Mouse (Mus musculus) forebrain, embryonic 15.5 days (tissue): ENCODE data around the gene Irx5. TPM values are rescaled to one million over a fixed set of nuclear protein-coding genes. Genes with fewer than 3 reads are reported as not detected.

ENCODE experiments used
- ATAC-seq: fragments of 200-750 bp; cut with Nextera tagmentation; replicated peaks from 2 replicates; pipeline ENCODE4 v1.8.0; 2017; ENCODE audit warnings: mild to moderate bottlenecking, moderate TSS enrichment, moderate library complexity
- H3K27ac ChIP-seq: fragments of 300-500 bp; sonication (generic); replicated peaks from 2 replicates; pipeline ENCODE4 v1.5.1; 2015; ENCODE audit warnings: mild to moderate bottlenecking, inconsistent platforms
- H3K27me3 ChIP-seq: fragments of 300-500 bp; sonication (generic); 2 replicates; pipeline ENCODE4 v1.6.1; 2015; ENCODE audit warnings: inconsistent platforms
- H3K36me3 ChIP-seq: fragments of 300-500 bp; sonication (generic); 2 replicates; pipeline ENCODE4 v1.6.1; 2015; ENCODE audit warnings: mild to moderate bottlenecking, inconsistent platforms
- H3K4me1 ChIP-seq: fragments of 300-500 bp; sonication (generic); 2 replicates; pipeline ENCODE4 v1.6.1; 2015; ENCODE audit warnings: inconsistent platforms
- H3K4me2 ChIP-seq: fragments of 300-500 bp; sonication (generic); replicated peaks from 2 replicates; pipeline ENCODE4 v1.6.1; 2015; ENCODE audit warnings: mild to moderate bottlenecking, inconsistent platforms
- H3K4me3 ChIP-seq: fragments of 300-500 bp; sonication (generic); 2 replicates; pipeline ENCODE4 v1.5.1; 2015; ENCODE audit warnings: mild to moderate bottlenecking, inconsistent platforms
- H3K9ac ChIP-seq: fragments of 300-500 bp; sonication (generic); replicated peaks from 2 replicates; pipeline ENCODE4 v1.6.1; 2015; ENCODE audit warnings: mild to moderate bottlenecking, inconsistent platforms
- H3K9me3 ChIP-seq: fragments of 300-500 bp; sonication (generic); 2 replicates; pipeline ENCODE4 v1.6.1; 2016; ENCODE audit warnings: inconsistent platforms
- WGBS: fragments of 180-500 bp; shearing (Covaris S2); methylation state at CpG from one replicate; pipeline ENCODE4 v1.1.7; 2015; ENCODE audit warnings: mixed read lengths; 5-methylcytosine and 5-hydroxymethylcytosine counted together
- polyA plus RNA-seq: library from polyadenylated mRNA; unstranded; fragments of >200 nt; fragmentation: Nextera tagmentation; extraction: Ambion mirVana; gene quantifications from 2 replicates; pipeline ENCODE4 v1.2.1, GENCODE M21; 2015

Gene Irx5
- polyA plus RNA-seq: 0.85 and 0.88 TPM in 2 replicates

- Histone ChIP-seq H3K9me3 (no peaks in the 10 kb centered on the region), H3K36me3 (no peaks in the 10 kb centered on the region), H3K27me3 (peaks cover 70% of the 10 kb centered on the region), H3K4me2 (peak within 1 kb of the TSS; percentile 90), H3K4me1 (peaks cover 60% of the 10 kb centered on the region), H3K4me3 (peak within 1 kb of the TSS; percentile 62), H3K9ac (no peak within 1 kb of the TSS; the same call in 1 of the 2 replicates), H3K27ac (no peak within 1 kb of the TSS)
- no peak for ATAC-seq
- WGBS: 1% methylated on average over 45 of the region's 47 CpGs
These were observed at the start of gene Irx5 for GRCm38 (mm10) chr8:92357398-92357981. Gene Irx5 (plus strand): TSS chr8:92357625.

GRCm38 (mm10) chr8:92312178-92312577 lies 45.2 kb upstream of the Irx5 start:
- whole genome bisulfite sequencing: 32% methylated on average over 7 of the region's 7 CpGs
- no peak for ATAC-seq
- Histone ChIP-seq H3K9me3 (no peaks in the 10 kb centered on the region), H3K27me3 (no peaks in the 10 kb centered on the region), H3K4me3 (no peak overlapping the region), H3K4me1 (no peaks in the 10 kb centered on the region), H3K27ac (no peak overlapping the region), H3K9ac (no peak overlapping the region), H3K36me3 (no peaks in the 10 kb centered on the region), H3K4me2 (no peak overlapping the region)

DNA sequence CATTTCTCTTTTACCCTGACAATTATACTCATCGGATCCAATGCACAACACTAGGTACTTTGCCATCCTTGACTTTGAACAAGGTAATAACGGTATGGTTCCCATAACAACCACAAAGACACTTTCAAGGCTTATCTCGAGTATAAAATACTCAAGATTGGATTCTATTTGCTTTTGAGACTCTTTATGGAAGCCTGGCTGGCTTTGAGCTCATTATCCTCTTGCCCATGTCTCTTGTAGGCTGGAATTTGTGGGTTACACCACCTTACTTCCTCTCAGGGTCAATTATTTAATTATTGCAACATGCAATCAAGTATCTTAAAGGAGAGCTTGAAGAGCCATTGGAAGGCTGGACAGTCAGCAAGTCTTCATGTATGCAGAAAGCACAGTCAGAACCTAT lies 43.7 kb upstream of the Irx5 start:
- Histone ChIP-seq H3K9me3 (no peaks in the 10 kb centered on the region), H3K27me3 (no peaks in the 10 kb centered on the region), H3K9ac (no peak overlapping the region), H3K4me1 (no peaks in the 10 kb centered on the region), H3K4me3 (no peak overlapping the region), H3K36me3 (no peaks in the 10 kb centered on the region), H3K4me2 (no peak overlapping the region), H3K27ac (no peak overlapping the region)
- 86% methylated on average over 3 of the region's 3 CpGs for WGBS
- ATAC-seq: no peak

- Histone ChIP-seq H3K4me1 (no peaks in the 10 kb centered on the region), H3K27ac (no peak overlapping the region), H3K4me2 (no peak overlapping the region), H3K27me3 (no peaks in the 10 kb centered on the region), H3K4me3 (no peak overlapping the region), H3K9ac (no peak overlapping the region), H3K9me3 (no peaks in the 10 kb centered on the region), H3K36me3 (no peaks in the 10 kb centered on the region)
- no peak for ATAC-seq
- WGBS: 89% methylated on average over 7 of the region's 7 CpGs
These were observed 33.7 kb upstream of the Irx5 start for GRCm38 (mm10) chr8:92323751-92324150.

DNA sequence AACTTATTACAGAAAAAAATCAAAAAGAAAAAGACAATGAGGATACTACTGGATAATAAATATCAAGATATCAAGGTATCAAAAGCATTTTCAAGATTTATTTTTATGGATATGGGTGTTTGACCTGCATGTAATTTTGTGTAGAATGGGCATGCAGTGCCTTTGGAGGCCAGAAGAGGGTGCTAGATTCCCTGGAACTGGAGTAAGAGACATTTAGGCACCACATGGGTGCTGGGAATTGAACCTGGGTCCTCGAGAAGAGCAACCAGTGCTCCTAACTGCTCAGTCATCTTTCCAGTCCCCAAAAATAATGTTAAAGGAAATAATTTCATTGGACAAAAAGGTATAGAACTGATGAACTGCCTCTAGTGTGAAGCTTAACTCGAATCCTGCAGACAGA lies 30.2 kb upstream of the Irx5 start:
- Histone ChIP-seq H3K9ac (no peak overlapping the region), H3K36me3 (no peaks in the 10 kb centered on the region), H3K9me3 (no peaks in the 10 kb centered on the region), H3K27me3 (no peaks in the 10 kb centered on the region), H3K4me2 (no peak overlapping the region), H3K4me1 (no peaks in the 10 kb centered on the region), H3K4me3 (no peak overlapping the region), H3K27ac (no peak overlapping the region)
- ATAC-seq: no peak
- 94% methylated on average over 2 of the region's 2 CpGs for WGBS

DNA sequence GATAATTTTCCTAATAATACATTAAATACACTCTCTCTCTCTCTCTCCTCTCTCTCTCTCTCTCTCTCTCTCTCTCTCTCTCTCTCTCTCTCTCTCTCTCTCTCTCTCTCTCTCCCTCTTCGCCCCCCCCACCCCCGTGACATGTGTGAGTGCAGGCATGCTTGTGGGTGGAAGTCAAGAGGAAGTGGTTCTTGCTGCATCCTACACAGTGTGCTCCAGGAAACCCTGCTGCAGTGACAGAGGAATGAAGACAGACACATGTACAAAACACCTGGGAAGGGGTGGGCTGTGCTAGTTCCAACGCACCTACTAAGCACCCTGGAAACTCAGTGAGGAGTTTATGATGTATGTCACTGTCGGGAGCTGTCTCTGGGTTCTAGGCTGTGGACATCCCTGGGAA lies 28.2 kb upstream of the Irx5 start:
- no peak overlapping the region for H3K27ac ChIP-seq
- no peaks in the 10 kb centered on the region for H3K9me3 ChIP-seq
- H3K27me3 ChIP-seq: no peaks in the 10 kb centered on the region
- WGBS: 77% methylated on average over 4 of the region's 4 CpGs
- no peaks in the 10 kb centered on the region for H3K36me3 ChIP-seq
- H3K4me3 ChIP-seq: no peak overlapping the region
- no peaks in the 10 kb centered on the region for H3K4me1 ChIP-seq
- H3K4me2 ChIP-seq: no peak overlapping the region
- no peak overlapping the region for H3K9ac ChIP-seq
- no peak for ATAC-seq

GRCm38 (mm10) chr8:92331811-92332210 lies 25.6 kb upstream of the Irx5 start:
- Histone ChIP-seq H3K9ac (no peak overlapping the region), H3K4me1 (0 out of 2 replicates have a peak, but pooled peaks cover 5% of the 10 kb centered on the region), H3K27ac (no peak overlapping the region), H3K27me3 (no peaks in the 10 kb centered on the region), H3K4me3 (no peak overlapping the region), H3K4me2 (no peak overlapping the region), H3K9me3 (no peaks in the 10 kb centered on the region), H3K36me3 (no peaks in the 10 kb centered on the region)
- ATAC-seq: no peak
- 70% methylated on average over 3 of the region's 3 CpGs for WGBS

GRCm38 (mm10) chr8:92333406-92333805 lies 24.0 kb upstream of the Irx5 start:
- no peak overlapping the region for H3K9ac ChIP-seq
- no peak overlapping the region for H3K27ac ChIP-seq
- H3K27me3 ChIP-seq: no peaks in the 10 kb centered on the region
- WGBS: 93% methylated on average over 8 of the region's 8 CpGs
- H3K9me3 ChIP-seq: no peaks in the 10 kb centered on the region
- no peak for ATAC-seq
- H3K4me3 ChIP-seq: no peak overlapping the region
- H3K4me2 ChIP-seq: no peak overlapping the region
- H3K4me1 ChIP-seq: 0 out of 2 replicates have a peak, but pooled peaks cover 5% of the 10 kb centered on the region
- H3K36me3 ChIP-seq: no peaks in the 10 kb centered on the region

GRCm38 (mm10) chr8:92335079-92335478 lies 22.3 kb upstream of the Irx5 start:
- Histone ChIP-seq H3K4me1 (0 out of 2 replicates have a peak, but pooled peaks cover 5% of the 10 kb centered on the region), H3K4me2 (no peak overlapping the region), H3K9ac (no peak overlapping the region), H3K27ac (no peak overlapping the region), H3K9me3 (no peaks in the 10 kb centered on the region), H3K27me3 (no peaks in the 10 kb centered on the region), H3K4me3 (no peak overlapping the region), H3K36me3 (no peaks in the 10 kb centered on the region)
- WGBS: 33% methylated on average over 7 of the region's 7 CpGs
- ATAC-seq: no peak

DNA sequence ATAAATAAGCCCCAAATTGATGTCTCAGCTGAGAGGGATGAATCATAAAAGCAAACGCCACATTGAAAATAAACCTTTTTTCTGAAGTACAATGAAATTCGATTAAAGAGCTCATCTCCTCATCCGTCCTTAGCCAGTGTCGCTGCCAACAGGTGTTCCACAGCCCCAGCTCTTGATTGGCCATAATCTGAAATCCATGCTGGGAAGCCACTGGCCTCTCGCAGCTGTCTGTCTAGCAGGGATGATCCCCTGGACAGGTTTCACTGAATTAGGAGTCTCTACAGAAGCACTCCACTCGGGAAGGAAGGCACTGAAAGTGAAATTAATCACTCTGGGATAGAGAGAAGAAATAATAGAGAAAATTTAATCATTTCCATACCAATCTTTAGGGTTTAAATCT lies 21.4 kb upstream of the Irx5 start:
- no peak overlapping the region for H3K9ac ChIP-seq
- H3K27me3 ChIP-seq: no peaks in the 10 kb centered on the region
- H3K27ac ChIP-seq: no peak overlapping the region
- no peaks in the 10 kb centered on the region for H3K36me3 ChIP-seq
- no peak overlapping the region for H3K4me3 ChIP-seq
- H3K4me2 ChIP-seq: no peak overlapping the region
- H3K9me3 ChIP-seq: no peaks in the 10 kb centered on the region
- H3K4me1 ChIP-seq: 0 out of 2 replicates have a peak, but pooled peaks cover 5% of the 10 kb centered on the region
- 53% methylated on average over 6 of the region's 6 CpGs for WGBS
- ATAC-seq: no peak

GRCm38 (mm10) chr8:92343544-92343943 lies 13.9 kb upstream of the Irx5 start:
- Histone ChIP-seq H3K27me3 (peaks cover 2% of the 10 kb centered on the region; the same call in 1 of the 2 replicates), H3K36me3 (no peaks in the 10 kb centered on the region), H3K4me2 (no peak overlapping the region), H3K4me3 (no peak overlapping the region), H3K9me3 (no peaks in the 10 kb centered on the region), H3K9ac (no peak overlapping the region), H3K4me1 (no peaks in the 10 kb centered on the region), H3K27ac (no peak overlapping the region)
- WGBS: 90% methylated on average over 4 of the region's 4 CpGs
- ATAC-seq: no peak

DNA sequence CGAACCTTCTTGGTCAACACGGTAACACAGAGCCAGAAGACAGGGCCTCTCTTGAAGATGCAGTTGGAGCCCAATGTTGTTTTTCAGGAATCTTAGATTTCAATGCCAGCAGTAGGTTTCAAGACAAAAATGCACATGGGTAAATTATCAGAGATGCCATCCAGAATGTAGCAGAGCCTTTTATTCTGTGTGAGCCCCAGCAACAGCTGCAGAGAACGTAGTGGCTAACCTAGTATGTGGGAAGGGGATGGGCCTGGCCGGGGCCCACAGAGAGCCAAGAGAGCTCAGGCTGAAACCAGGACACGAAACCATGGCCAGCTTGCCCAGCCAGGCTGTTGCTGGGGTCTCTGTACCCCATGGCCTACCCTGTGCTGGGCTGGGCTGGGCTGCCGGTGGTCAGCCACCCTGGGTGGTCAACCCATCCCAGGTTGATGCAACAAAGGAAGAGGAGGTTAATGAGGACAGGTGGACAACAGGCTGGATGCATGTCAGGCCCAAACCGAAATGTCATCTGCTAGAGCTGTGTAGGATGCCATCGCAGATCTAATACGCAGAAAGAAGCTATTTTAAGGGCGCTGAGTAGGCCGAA lies 7.4 kb upstream of the Irx5 start:
- no peaks in the 10 kb centered on the region for H3K9me3 ChIP-seq
- WGBS: 85% methylated on average over 11 of the region's 11 CpGs

GRCm38 (mm10) chr8:92353405-92353804 lies 4.0 kb upstream of the Irx5 start:
- H3K4me2 ChIP-seq: no peak overlapping the region
- 17% methylated on average over 6 of the region's 6 CpGs for WGBS
- H3K27me3 ChIP-seq: peaks cover 64% of the 10 kb centered on the region
- no peak for ATAC-seq
- H3K4me3 ChIP-seq: no peak overlapping the region
- H3K4me1 ChIP-seq: peaks cover 38% of the 10 kb centered on the region
- H3K36me3 ChIP-seq: no peaks in the 10 kb centered on the region
- no peak overlapping the region for H3K27ac ChIP-seq
- no peak overlapping the region for H3K9ac ChIP-seq
- no peaks in the 10 kb centered on the region for H3K9me3 ChIP-seq

More for the DNA sequence above, 7.4 kb upstream of the Irx5 start:
- ATAC-seq: no peak
- H3K9ac ChIP-seq: no peak overlapping the region
- H3K4me3 ChIP-seq: no peak overlapping the region
- H3K4me1 ChIP-seq: peaks cover 8% of the 10 kb centered on the region
- no peaks in the 10 kb centered on the region for H3K36me3 ChIP-seq
- H3K27me3 ChIP-seq: peaks cover 42% of the 10 kb centered on the region
- H3K4me2 ChIP-seq: no peak overlapping the region
- no peak overlapping the region for H3K27ac ChIP-seq
